Mouse (Mus musculus): ENCODE results near the gene Arhgap27.
"Not testable (repeated sequence)": the region's sequence is repeated elsewhere in the genome, so short reads cannot be mapped to it uniquely, and the experiment has no call there.

Gene Arhgap27

DNA sequence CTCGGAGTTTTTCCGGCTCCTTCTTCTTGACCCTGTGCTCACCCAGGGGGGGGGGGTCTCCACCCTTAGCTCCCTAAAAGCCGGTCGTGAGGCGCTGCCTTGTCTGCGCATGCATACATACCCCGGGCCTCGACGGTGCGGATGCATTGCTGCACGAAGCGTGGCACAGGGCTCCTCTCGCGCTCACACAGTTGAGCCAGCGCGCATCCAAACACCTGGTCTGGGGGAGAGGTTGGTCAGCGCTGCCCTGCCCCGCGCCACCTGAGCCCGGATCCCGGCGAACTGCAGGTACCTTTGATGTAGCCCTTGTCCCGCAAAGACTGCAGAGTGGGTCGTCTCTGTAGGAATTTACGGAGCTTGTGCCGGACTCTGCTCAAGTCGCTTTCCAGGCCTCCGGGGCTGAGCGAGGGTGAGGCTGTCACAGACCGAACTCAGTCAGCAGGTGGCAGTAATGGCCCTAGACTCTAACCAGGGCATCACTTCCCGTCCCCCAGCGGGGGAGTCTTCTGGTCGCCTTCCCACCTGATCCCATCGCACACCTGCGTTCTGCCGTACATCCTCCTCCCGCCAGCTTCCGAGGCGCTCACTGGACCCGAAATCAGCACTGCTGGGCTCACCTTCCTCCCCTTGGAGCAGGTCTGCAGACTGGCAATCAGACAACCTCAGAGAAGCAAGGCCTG, 29.6 kb downstream of the Arhgap27 start:
- no peak for DNase-seq (ENCODE audit: low spot score)

GRCm38 (mm10) chr11:103332890-103333651, 30.4 kb downstream of the Arhgap27 start:
- no peak for DNase-seq (ENCODE audit: low spot score)

GRCm38 (mm10) chr11:103332186-103332889, 31.2 kb downstream of the Arhgap27 start:
- DNase-seq (ENCODE audit: low spot score): peak; percentile 58

DNA sequence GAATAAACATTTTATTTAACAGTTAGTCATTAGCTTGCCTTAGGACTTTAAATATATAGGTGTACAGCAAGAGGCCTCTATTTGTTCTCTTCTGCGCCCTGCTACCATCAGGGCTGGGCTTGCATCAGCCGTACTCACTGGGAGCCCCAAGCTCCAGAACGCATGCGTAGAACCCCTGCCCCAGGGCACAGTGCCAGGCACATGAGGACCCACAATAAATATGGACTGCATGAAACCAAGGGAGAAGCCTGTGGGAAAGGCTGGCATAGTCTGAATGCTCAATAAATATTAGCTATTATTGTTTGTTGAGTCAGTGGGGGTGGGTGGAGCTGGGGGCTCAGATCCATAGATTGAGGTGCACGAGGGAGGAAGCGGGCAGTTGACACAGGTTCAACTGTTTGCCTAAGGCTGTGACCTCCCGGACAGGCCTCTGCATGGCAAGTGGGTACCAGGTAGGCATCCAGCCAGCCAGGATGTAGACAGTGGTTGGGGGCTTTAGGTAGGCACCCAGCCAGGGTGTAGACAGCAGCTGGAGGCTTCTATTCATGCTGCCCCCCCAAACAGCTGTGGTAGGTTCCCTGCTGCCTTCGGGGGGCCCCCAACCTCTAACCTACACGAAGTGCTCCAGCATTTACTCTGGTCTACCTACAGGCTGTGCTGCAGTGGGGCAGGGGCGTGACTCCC, 31.8 kb downstream of the Arhgap27 start:
- no peak for DNase-seq (ENCODE audit: low spot score)

GRCm38 (mm10) chr11:103330651-103331319, 32.7 kb downstream of the Arhgap27 start:
- no peak for DNase-seq (ENCODE audit: low spot score)

DNA sequence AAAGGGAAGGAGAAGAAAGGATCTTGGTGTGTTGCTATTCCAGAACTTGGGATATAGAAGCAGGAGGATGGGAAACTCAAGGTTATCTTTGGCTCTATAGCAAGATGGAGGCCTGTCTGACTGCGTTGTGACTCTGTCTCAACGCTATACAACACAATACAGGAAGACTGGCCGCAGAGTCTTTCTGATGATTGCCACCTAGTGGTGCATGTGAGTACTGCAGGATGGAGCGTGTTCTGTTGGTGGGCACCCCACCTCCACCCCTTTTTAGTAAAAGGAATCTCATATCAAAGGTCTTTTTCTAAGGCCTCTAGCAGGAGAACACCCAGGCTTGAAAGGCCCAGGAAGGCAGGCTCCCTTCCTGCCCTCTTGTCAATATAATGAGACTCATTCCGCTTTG, 36.5 kb downstream of the Arhgap27 start:
- peak; percentile 55 for DNase-seq (ENCODE audit: low spot score)

DNA sequence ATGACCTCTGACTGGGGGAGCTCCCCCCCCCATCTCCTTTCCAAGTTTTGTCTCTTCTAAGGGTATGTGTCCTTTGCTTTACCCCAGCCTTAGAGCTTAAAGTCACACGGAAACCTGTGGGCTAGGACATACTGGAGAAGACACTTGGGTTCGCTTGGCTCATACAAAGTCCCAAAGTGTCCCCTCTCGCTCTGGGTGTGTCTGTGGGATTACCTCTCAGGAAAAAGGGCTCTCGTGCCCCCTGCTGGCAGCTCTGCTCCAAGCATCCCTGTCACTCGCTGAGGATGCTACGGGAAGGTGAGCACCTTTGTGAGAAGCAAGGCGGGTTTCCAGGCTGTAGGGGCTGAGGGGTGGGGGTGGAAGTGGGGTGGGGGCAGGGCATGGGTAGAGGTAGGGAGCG, 38.3 kb downstream of the Arhgap27 start:
- DNase-seq (ENCODE audit: low spot score): peak; percentile 20

GRCm38 (mm10) chr11:103324723-103325122, 38.8 kb downstream of the Arhgap27 start:
- no peak for DNase-seq (ENCODE audit: low spot score)

DNA sequence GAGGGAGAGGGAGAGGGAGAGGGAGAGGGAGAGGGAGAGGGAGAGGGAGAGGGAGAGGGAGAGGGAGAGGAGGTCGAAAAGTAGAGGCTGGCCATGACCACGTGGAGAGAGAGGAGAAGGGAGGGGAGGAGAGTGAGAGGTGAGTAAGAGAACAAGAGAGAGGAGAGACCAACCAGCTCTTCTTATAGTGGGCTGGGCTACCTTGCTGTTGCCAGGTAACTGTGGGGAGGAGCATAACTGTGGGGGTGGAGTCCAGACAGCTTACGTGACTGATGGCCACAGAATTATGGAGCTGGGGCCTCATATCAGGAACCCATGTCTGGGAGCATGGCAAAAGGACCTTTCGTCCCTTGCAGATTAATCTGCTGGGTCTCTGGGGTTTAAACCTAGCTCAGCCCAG, 40.7 kb downstream of the Arhgap27 start:
- not testable (repeated sequence) for DNase-seq (ENCODE audit: low spot score)

- DNase-seq (ENCODE audit: low spot score): no peak
These were observed 42.8 kb downstream of the Arhgap27 start for GRCm38 (mm10) chr11:103320646-103321045.

DNA sequence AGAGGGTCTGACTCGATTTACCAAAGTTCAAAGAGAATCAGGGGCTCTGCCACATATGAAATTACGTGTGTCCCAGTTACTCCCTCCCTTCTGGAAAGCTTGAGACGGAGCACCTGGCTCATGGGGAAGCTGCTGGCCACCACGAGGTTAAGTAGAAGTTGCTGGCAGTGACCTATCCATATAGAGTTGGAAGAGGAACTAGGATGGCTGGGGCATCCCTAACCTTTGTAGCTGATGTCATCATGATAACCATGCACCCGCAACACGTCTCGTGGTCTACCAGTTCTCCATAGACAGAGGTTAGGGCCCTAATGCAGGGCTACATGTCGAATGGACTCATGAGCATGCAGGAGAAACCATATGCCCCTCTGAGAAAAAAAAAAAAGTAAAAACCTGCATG, 43.3 kb downstream of the Arhgap27 start:
- no peak for DNase-seq (ENCODE audit: low spot score)

DNA sequence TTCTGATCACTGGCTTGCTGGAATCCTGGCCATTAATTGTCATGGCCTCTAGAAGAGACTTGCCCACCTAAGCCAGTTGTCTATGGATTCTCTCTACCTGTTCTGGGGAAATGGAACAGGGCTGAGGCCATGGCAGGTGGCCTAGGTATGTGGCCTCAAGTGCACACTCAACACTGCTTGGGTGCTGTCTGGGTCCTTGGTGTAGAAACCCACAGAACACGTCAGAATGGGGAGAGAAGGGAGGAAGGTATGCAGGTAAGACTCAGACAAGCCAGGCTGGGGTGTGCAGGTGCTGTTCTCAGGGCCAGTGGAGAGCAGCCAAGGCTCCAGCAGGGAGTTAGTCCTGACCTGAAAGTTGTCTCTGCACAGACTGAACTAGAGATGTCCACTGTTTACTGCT, 45.5 kb downstream of the Arhgap27 start:
- no peak for DNase-seq (ENCODE audit: low spot score)

- no peak for DNase-seq (ENCODE audit: low spot score)
These were observed 48.1 kb downstream of the Arhgap27 start for GRCm38 (mm10) chr11:103315379-103315778.

DNA sequence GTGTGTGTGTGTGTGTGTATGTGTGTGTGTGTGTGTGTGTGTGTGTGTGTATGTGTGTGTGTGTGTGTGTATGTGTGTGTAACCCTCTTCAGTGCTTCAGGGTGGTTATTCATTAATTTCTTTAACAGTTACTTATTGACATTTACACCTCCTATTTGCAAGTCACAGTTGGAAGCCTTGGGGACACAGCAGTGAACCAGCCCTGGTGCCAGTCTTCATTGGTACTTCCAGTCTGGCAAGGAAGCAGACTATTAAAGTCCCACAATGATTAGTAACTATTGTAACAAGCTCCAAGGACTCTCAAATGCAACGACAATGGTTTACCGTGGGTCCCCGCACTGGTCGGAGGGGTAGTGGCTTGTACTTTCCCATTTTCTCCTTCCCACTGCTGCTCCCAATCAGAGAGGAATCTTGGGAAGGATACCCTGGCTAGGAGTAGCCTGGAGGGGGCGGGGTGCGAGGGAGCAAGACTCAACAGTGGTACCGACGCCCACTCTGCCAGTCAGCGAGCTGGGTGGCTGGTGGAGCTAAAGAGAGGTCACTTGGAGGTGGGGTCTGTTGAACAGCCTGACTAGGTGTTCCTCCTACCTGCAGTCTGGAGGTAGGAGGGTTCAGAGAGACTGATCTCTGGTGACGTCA, 48.6 kb downstream of the Arhgap27 start:
- no peak for DNase-seq (ENCODE audit: low spot score)

DNA sequence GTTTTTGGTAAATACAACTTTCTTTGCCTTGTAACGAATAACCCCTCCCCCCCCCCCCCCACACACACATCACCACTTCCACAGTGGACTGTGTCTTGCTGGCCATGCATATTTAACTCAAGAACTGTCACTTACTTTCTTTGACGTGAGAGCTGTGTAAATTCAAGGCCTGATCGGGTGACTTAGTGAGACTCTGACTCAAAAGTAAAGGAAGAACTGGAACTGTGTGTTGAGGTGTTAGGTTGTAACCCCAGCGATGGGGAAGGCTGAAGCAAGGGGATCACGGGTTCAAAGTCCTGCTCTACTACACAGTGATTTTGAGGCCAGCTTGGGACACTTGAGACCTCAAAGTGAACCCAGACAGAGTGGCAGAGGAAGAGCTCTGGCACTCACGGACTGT, 50.0 kb downstream of the Arhgap27 start:
- no peak for DNase-seq (ENCODE audit: low spot score)

DNA sequence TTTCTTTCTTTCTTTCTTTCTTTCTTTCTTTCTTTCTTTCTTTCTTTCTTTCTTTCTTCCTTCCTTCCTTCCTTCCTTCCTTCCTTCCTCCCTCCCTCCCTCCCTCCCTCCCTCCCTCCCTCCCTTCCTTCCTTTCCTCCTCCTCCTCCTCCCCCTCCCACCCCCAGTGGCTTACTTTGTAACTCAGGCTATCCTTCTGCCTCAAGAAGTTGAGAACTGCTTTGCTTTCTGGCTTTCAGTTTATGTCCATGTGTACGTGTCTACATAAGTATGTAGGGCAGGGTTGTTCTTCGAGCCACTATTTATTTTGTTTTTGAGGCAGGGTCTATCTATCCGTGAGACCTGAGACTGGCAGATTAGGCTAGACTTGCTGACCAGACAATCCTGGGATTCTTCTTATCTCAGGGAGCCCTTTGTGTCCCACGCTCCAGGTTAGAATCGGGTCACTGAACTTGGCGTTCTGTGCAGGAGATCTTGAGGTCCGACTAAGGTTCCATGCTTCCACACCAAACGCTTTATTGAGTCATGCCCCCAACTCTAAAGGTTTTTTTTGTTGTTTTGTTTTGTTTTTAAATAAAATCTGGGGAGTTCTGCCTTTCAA, 50.7 kb downstream of the Arhgap27 start:
- no peak for DNase-seq (ENCODE audit: low spot score)

DNA sequence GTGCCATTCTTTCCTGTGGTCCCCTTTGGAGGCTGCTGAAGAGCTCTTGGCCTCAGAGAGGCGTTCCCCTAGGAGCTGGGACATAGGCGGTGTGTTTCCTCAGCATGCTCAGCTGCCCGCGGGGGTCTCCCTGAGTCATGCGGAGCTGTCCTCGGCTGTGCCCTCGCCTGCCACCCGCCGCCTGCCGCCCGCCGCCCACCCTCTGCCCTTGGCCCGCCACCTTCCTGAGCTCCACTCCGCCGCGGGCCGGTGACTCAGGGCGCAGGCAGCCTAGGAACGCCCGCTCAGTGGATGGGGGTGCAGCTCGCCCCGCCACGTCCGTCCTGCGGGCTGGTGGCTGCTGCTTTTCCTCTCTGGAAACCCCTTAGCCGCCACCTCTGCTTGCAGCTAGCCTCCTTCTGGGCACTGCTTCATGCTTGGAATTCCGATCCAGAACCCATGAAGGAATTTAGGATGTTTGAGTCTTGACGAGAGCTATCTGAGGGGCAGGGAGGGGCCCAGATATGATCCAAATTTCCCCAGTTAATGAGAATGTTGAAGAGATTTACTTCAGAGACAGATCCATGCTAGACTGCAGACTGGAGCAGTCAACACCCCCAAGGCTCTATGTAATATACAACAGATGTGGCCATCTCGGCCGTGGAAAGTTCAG, 51.4 kb downstream of the Arhgap27 start:
- no peak for DNase-seq (ENCODE audit: low spot score)

DNA sequence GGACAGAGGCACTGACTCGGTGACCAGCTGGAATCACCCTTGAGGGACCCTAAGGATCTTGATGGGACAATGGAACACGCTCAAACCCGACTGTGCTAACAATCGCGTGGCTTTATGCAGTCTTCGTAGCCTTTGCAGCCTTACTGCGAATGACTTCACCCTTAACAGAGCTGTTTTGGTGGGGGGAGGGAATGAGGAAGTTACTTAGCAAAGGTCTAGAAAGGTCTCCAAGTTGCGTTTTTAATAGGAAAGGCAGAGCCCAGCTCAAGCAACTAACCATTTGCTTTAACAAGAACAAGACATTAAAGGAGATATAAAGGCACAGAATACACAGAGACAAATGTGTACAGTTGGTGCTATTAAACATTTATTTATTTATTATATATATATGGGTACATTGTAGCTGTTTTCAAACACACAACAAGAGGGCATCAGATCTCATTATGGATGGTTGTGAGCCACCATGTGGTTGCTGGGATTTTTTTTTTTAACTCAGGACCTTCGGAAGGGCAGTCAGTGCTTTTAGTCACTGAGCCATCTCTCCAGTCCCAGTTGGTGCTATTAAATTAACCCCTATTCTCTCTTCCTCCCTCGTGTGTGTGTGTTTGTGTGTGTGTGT, 53.4 kb downstream of the Arhgap27 start:
- DNase-seq (ENCODE audit: low spot score): no peak

- DNase-seq (ENCODE audit: low spot score): no peak
These were observed 55.6 kb downstream of the Arhgap27 start for GRCm38 (mm10) chr11:103307910-103308309.

DNA sequence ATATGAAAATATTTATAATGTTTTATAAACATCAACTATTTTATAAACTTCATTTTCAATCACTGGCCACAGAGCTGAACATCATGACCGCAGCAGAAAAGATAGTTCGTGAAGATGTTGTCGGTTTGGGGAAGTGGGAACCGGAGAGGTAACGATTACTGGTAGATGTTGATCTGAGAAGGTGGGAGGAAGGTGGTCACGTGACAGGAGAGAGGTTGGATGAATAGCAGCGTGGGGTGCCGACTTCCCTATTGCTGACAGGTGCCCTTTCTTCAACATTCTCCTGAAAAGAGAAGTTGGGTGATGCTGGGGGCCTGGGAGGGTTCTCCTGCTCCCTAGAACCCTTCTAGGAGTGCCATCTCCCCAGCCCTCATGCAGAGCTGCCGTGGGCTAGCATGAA, 59.0 kb downstream of the Arhgap27 start:
- no peak for DNase-seq (ENCODE audit: low spot score)
